Mouse (Mus musculus) spleen, adult 2 months (tissue): ENCODE data around the gene Hoxa3.

ENCODE experiments used
- CTCF ChIP-seq: fragments of 200-500 bp; IDR thresholded peaks from 2 replicates; pipeline ENCODE4 v1.5.1; 2011; ENCODE audit warnings: mild to moderate bottlenecking, inconsistent platforms; ENCODE audit not compliant: insufficient read depth, insufficient read length, insufficient replicate concordance; ENCODE audit errors: extremely low read depth
- POLR2A ChIP-seq: fragments of 200-500 bp; IDR thresholded peaks from 2 replicates; pipeline ENCODE4 v1.6.1; 2011; ENCODE audit warnings: low read depth, low read length, inconsistent platforms

GRCm38 (mm10) chr6:52246403-52246803 lies 33.3 kb upstream of the Hoxa3 start:
- TF ChIP-seq CTCF (no peak), POLR2A (no peak)
